Mouse (Mus musculus) cerebellum, adult 9-11 months (tissue): Measurements from ENCODE around the gene BC107364.
"Not testable (repeated sequence)": the region's sequence is repeated elsewhere in the genome, so short reads cannot be mapped to it uniquely, and the experiment has no call there.

Experiments used
- DNase-seq: peaks from one replicate; pipeline ENCODE4 v3.0.0; 2022

Gene BC107364

DNA sequence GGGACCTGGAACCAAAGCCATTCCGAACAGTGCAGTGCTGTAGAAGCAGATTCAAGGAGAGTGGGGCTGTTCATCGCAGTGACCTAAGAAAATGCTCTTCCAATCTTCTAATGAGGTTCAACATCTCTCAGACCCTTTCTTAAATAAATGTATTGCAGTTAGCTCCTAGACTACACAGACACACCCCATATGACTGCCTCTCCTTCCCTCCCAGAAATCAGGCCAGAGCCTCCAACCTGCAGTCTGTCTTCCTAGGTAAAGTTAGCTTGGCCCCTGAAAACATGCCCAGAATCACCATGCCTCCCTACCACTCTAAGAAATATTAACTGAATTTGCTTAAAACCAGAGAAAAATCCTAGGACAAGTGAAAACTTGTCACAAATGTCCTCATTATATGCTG, 33.3 kb upstream of the BC107364 start:
- no peak for DNase-seq

DNA sequence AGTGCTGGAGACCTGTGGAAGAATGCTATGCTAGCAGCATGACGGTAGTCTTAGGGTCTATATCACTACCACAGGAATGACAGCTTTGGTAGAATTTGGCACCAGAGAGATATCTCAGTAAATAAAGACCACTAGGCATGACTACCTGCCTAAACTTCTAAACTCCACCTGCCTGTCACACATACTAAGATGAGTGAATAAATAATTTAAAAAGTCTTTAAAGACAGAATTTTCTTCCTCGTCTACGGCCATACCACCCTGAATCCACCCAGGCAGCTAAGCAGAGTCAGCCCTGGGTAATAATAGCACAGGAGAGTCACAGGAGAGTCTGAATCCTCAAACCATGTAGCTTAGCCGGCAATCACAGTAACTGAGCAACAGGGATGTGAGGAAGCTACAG, 32.8 kb upstream of the BC107364 start:
- DNase-seq: no peak

DNA sequence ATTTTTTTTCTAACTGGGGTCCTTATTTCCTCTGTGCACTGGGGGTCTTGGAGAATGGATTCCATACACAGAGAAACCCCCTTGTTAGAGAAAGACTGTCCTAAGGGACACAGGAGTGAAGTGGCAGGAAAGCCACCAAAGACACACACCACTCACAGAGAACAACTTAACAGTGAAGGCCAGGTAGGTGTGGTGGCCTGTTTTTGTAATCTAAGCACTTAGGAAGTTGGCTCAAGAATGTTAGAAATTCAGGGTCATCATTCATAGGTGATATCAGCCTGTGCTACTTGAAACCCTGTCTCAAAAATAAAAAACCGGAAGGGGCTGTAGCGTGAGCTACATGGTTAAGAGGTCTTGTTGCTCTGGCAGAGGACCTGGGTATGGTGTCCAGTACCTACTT, 31.8 kb upstream of the BC107364 start:
- no peak for DNase-seq

DNA sequence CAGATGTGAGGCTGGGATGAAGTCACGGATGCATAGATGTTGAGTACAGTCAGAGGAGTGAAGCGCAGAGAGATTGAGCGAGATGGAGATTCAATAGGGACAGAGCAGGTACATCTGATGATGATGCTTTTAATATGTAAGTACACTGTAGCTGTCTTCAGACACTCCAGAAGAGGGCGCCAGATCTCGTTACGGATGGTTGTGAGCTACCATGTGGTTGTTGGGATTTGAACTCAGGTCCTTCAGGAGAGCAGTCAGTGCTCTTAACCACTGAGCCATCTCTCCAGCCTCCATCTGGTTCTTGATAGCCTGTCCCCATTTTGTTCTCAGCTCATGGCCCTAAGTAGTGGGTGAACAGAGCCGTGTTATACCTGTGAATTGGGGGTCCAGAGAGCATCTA, 30.9 kb upstream of the BC107364 start:
- not testable (repeated sequence) for DNase-seq

GRCm38 (mm10) chr3:96482451-96482850, 30.3 kb upstream of the BC107364 start:
- no peak for DNase-seq

- DNase-seq: no peak
Observed at GRCm38 (mm10) chr3:96481856-96482255, 29.8 kb upstream of the BC107364 start.

- no peak for DNase-seq
Observed at GRCm38 (mm10) chr3:96480684-96481270, 28.7 kb upstream of the BC107364 start.

- DNase-seq: no peak
Observed at GRCm38 (mm10) chr3:96479249-96479648, 27.1 kb upstream of the BC107364 start.

DNA sequence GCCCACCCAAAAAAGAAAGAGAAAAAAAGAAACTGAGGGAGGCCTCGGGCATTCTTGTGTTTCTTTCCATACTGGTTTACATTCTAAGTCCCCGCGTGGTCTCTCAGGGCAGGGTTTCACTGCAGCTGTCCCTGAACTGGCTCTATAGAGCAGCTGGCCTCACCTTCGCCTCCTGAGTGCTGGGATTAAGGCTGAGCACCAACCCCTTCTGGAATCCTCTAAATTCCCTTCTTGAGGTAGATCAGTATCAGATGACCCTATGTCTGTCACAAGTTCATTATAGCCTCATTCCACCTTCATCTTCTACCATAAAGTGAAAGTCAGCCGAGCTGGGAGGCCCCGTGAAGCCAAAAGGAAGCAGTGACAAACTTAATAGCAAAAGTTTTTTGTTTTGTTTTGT, 25.5 kb upstream of the BC107364 start:
- no peak for DNase-seq

DNA sequence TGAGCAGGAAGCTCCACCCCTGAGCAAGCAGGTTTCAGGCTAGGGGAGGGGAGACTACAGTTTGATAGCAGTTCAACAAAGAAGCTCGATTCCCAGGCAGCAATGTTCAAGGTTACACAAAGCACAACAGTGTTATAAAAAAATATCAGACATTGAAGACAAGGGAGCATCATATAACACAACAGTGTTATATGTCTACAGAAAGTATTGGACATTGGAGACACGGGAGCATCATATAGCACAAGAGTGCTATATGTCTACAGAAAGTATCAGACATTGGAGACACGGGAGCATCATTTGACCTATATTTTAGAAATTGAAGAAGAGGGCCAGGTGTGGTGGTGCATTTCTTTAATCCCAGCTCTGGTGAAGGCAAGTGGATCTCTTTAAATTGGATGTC, 25.0 kb upstream of the BC107364 start:
- DNase-seq: no peak

DNA sequence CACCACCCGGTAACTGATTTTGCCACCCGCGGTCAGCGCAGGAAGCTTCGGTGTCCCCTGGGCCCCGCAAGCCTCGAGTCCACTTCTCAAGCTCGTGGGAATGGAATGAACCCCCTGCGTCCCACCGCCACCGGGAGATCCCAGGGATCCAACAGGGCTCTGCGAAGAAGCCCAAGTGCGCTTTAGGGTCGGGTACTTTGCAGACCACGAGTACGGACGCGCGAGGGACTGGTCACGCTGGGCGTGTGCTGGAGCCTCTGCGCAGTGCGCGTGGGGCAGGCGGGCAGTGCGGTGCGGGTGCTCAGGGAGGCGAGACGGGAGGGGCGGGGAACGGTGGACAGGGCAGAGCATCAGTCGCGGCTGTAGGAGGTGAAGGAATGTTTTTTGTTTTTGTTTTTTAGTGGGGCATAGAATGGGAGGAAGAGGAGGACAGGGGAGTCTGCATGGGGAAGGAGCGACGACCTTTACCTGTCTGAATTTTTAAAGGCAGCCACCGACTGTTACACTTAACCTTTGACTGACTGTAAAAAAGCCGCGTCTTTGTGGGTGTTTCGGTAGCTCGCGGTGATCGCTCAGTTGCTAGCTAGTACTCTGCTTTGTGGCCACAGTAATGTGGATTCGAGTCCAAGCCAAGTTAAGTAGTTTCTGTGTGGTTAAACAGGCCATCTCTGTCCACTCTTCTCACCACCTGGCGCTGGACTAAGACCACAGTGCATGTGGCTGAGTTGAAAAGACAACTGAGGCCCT, 23.0 kb upstream of the BC107364 start:
- DNase-seq: no peak

- not testable (repeated sequence) for DNase-seq
Observed at GRCm38 (mm10) chr3:96473556-96473955, 21.4 kb upstream of the BC107364 start.

DNA sequence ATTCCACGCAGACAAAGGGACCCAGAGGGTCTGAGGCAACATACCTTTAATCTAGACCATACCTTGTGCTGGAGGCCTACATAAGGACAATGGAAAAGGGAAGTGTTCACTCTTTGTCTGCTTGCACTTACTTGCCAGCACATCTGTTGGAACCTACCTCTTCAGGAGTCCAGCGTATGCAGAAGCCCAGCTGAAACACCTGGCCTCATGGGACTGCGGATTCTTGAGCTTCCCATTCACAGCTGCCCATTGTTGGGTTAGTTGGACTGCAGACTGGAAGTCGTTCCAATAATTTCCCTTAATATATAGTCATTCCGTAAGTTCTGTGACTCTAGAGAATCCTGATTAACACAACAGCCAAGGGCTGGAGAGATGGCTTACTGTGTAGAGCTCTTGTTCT, 20.0 kb upstream of the BC107364 start:
- no peak for DNase-seq

- DNase-seq: no peak
Observed at GRCm38 (mm10) chr3:96469626-96470025, 17.5 kb upstream of the BC107364 start.

DNA sequence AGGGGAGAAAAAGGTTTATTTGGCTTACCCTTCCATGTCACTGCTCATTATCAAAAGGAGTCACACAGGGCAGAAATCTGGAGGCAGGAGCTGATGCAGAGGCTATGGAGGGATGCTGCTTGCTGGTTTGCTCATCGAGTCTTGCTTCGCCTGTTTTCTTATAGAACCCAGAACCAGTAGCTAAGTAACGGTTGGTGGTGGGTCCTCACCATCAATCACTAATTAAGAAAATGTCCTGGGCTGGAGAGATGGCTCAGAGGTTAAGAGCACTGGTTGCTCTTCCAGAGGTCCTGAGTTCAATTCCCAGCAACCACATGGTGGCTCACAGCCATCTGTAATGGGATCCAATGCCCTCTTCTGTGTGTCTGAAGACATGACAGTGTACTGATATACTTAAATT, 16.2 kb upstream of the BC107364 start:
- not testable (repeated sequence) for DNase-seq

- DNase-seq: no peak
Observed at GRCm38 (mm10) chr3:96467641-96468040, 15.5 kb upstream of the BC107364 start.

DNA sequence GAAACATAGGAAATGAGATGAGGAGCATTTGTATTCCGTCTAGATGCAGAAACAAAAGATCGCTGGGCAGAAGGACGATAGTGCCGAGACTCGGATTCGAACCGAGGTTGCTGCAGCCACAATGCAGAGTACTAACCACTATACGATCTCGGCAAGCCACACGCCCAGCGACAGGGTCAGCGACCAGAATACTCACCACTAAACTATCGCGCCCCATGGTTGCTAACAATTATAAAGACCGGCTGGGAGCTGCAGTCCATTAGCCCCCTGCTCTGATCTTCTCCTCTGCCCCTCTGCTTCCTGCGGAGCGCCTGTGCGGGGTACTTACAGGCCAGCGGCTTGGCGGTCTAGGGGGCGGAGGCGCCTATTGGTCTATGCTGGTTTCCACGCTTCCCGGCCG, 11.8 kb upstream of the BC107364 start:
- no peak for DNase-seq

DNA sequence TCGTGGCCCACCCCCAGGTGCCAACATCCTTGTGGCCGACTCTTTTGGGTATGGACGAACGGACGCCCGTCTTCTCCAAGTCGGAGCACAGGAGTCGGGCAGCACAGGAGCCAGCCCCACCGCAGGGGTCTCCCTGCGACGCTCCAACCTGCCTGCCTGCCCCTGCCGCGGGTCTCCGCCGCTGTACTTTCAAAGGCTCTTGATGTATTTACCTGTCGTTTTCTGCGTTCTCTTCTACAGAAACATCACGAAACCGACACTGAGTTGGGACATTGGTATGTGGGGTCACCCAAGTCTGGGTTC, 8.4 kb upstream of the BC107364 start:
- DNase-seq: not testable (repeated sequence)

DNA sequence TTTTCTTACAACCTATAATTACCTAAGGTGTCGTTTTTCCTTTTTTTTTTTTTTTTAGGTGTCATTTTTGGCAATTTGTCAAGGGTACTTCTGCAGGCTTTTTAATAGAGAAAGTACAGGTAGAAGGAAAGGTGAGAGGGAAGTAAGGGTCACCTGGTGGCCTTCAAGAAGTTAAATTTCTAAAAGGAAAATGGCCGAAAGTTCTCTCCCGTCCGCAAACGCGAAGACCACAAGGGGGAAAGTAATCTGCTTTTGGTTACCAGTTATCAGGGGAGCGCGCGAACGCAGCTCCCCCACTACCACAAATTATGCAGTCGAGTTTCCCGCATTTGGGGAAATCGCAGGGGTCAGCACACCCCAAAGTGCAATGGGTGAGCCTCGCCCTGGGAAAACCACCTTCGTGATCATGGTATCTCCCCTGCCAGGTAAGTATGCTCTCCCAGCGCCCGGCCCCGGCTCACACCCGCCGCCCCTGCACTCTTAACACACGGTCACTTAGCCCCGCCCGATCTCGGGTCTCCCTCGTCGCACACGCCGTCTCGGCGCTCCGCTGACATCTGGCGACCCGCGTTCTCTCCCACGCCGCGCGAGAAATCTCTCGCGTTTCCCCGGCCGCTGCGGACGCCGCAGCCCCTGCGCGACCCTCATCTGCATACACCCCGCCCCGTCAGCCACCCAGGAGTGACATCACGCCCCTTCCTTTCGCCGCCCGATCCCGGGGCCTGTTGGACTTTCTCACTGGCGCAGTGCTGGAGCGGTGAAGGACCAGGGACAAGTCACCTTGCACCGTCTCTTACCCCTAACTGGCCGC, 7.9 kb upstream of the BC107364 start:
- DNase-seq: not testable (repeated sequence)

- DNase-seq: not testable (repeated sequence)
Observed at GRCm38 (mm10) chr3:96458886-96459439, 6.9 kb upstream of the BC107364 start.

DNA sequence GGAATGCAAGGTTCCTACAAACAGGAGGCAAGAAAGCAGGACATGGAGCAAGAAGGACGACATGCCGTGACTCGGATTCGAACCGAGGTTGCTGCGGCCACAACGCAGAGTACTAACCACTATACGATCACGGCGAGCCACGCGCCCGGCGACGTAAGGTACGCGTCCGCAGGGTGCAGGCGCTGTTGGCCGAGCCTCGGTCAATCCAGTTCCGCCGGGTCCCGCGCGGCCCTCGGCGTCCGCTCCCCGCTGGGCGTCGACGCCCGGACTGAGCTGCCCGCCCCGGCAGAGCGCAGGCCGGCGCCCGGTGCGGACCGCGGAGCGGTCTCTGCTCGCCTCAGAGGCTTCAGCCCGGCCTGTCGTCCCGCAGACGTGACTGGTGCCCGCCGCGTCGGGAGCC, 5.9 kb upstream of the BC107364 start:
- DNase-seq: not testable (repeated sequence)

DNA sequence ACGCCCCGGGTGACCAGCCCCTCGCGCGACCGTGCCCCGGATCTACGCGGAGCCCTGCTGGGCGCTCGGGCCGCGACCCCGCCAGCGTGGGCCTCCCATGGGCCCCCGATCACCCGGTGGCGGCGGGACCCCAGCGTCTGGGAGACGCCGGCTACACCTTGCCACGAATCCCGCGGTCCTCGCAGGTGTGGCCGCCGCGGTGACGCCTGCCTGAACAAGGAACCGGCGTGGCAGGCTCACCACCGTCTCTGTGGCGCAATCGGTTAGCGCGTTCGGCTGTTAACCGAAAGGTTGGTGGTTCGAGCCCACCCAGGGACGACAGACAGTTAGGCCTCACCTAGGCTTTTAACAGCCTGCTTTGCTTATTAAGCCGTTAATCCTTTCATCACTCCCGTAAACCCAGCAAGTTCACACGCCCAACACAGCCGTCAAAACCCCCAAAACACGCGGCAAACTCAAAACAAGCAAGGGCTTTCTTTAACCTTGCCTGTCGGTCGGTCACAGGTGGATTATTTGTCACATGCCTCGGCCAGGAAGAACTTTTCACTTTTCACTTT, 847 bp downstream of the BC107364 start:
- DNase-seq: not testable (repeated sequence)

DNA sequence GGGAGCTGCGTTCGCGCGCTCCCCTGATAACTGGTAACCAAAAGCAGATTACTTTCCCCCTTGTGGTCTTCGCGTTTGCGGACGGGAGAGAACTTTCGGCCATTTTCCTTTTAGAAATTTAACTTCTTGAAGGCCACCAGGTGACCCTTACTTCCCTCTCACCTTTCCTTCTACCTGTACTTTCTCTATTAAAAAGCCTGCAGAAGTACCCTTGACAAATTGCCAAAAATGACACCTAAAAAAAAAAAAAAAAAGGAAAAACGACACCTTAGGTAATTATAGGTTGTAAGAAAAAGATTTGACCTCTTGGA, 1.6 kb downstream of the BC107364 start:
- DNase-seq: not testable (repeated sequence)
